Mouse (Mus musculus) myocyte (in vitro differentiated cells): ENCODE measurements around the gene Clec16a. TPM values are rescaled to one million over a fixed set of nuclear protein-coding genes. Genes with fewer than 3 reads are reported as not detected.

Experiments
- H3K27me3 ChIP-seq: one replicate; pipeline ENCODE4 v1.6.1; 2011; ENCODE audit not compliant: control insufficient read depth, insufficient read depth, insufficient read length
- H3K36me3 ChIP-seq: one replicate; pipeline ENCODE4 v1.6.1; 2011; ENCODE audit not compliant: control insufficient read depth, insufficient read depth
- H3K4me2 ChIP-seq: one replicate; pipeline ENCODE4 v1.6.1; 2011; ENCODE audit warnings: low read depth, control low read depth
- H3K4me3 ChIP-seq: one replicate; pipeline ENCODE4 v1.5.1; 2011; ENCODE audit warnings: mild to moderate bottlenecking, control low read depth, moderate library complexity
- H3K79me2 ChIP-seq: one replicate; pipeline ENCODE4 v1.6.1; 2011; ENCODE audit not compliant: control insufficient read depth, insufficient read depth
- H3ac ChIP-seq: one replicate; pipeline ENCODE4 v1.6.1; 2011; ENCODE audit not compliant: control insufficient read depth, insufficient read length
- CEBPB ChIP-seq: IDR thresholded peaks from 2 replicates; pipeline ENCODE4 v1.6.1; 2011; ENCODE audit warnings: mild to moderate bottlenecking, moderate library complexity; ENCODE audit not compliant: poor library complexity, insufficient read depth, severe bottlenecking
- E2F4 ChIP-seq: IDR thresholded peaks from one replicate; pipeline ENCODE4 v1.6.1; 2011; ENCODE audit warnings: mild to moderate bottlenecking, control low read depth, moderate library complexity; ENCODE audit not compliant: insufficient read depth
- MAX ChIP-seq: IDR thresholded peaks from one replicate; pipeline ENCODE4 v1.6.1; 2011; ENCODE audit warnings: low read depth, mild to moderate bottlenecking, control low read depth
- MYOD1 ChIP-seq, 3 experiments: IDR thresholded peaks; one replicate each; pipeline ENCODE4 v1.6.1; 2011; ENCODE audit warnings: control low read depth in 2 of 3, low read depth in 2 of 3, mild to moderate bottlenecking in 2 of 3, moderate library complexity in 1 of 3; ENCODE audit not compliant: insufficient read length in 2 of 3, control insufficient read depth in 1 of 3
- MYOG ChIP-seq, 3 experiments: IDR thresholded peaks; one replicate each; pipeline ENCODE4 v1.6.1; 2011; ENCODE audit warnings: control low read depth in 2 of 3, low read depth in 2 of 3, mild to moderate bottlenecking in 2 of 3; ENCODE audit not compliant: insufficient read length in 2 of 3, control insufficient read depth in 1 of 3, insufficient read depth in 1 of 3
- POLR2A ChIP-seq: IDR thresholded peaks from one replicate; pipeline ENCODE4 v1.6.1; 2011; ENCODE audit warnings: low read depth, mild to moderate bottlenecking, control low read depth, moderate library complexity; ENCODE audit not compliant: insufficient read length
- POLR2AphosphoS2 ChIP-seq: IDR thresholded peaks from one replicate; pipeline ENCODE4 v1.6.1; 2011; ENCODE audit warnings: low read depth, control low read depth; ENCODE audit not compliant: insufficient read length
- REST ChIP-seq: IDR thresholded peaks from one replicate; pipeline ENCODE4 v1.6.1; 2011; ENCODE audit warnings: mild to moderate bottlenecking, control low read depth, moderate library complexity; ENCODE audit not compliant: insufficient read depth, insufficient read length
- SRF ChIP-seq: IDR thresholded peaks from one replicate; pipeline ENCODE4 v1.6.1; 2011; ENCODE audit warnings: low read depth; ENCODE audit not compliant: control insufficient read depth, insufficient read length
- TCF12 ChIP-seq: IDR thresholded peaks from one replicate; pipeline ENCODE4 v1.6.1; 2011; ENCODE audit warnings: mild to moderate bottlenecking, control low read depth; ENCODE audit not compliant: poor library complexity, insufficient read depth, severe bottlenecking
- TCF3 ChIP-seq: IDR thresholded peaks from one replicate; pipeline ENCODE4 v1.6.1; 2011; ENCODE audit warnings: low read depth, control low read depth; ENCODE audit not compliant: insufficient read length
- USF1 ChIP-seq: IDR thresholded peaks from one replicate; pipeline ENCODE4 v1.6.1; 2011; ENCODE audit warnings: low read depth, mild to moderate bottlenecking, control low read depth, moderate library complexity
- polyA plus RNA-seq: library from polyadenylated mRNA; unstranded; fragments of >200 nt; fragmentation: generic; extraction: Trizol; gene quantifications from one replicate; pipeline ENCODE4 v1.2.1, GENCODE M21; 2012; ENCODE audit warnings: missing spikeins

The Clec16a gene
- polyA plus RNA-seq, 1 experiment, result 15.5 TPM

DNA sequence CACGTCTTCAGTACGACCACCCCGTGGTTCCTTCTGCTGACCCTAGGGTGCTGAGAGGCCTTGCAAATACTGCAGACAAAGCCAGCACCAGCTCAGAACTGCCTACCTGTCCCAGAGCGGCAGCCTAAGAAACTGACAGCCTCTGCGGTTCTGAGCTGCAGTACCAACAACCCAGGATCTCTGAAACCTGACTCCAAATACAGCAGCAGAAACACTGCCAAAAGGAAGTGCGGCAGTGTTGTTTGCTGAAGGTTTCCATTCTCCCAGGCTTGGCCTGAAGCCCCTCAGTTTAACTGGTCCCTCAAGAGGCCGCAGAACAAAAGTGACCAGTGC, 3.6 kb upstream of the Clec16a start:
- H3K27me3 ChIP-seq, result no peaks in the 10 kb centered on the region
- no peak for TF ChIP-seq POLR2AphosphoS2
- TF ChIP-seq MYOD1 (IDR thresholded peaks at IDR 0.05; ENCODE audit: control insufficient read depth in 1 of 3, insufficient read length in 2 of 3, low read depth in 2 of 3), result no peak
- TF ChIP-seq USF1, result no peak
- TF ChIP-seq MAX, result no peak
- H3K36me3 ChIP-seq, result no peaks in the 10 kb centered on the region
- H3K4me2 ChIP-seq, result peak overlapping the region; percentile 96
- H3K79me2 ChIP-seq, result peaks cover 24% of the 10 kb centered on the region
- peak overlapping the region; percentile 25 for H3ac ChIP-seq
- peak overlapping the region; percentile 49 for H3K4me3 ChIP-seq

DNA sequence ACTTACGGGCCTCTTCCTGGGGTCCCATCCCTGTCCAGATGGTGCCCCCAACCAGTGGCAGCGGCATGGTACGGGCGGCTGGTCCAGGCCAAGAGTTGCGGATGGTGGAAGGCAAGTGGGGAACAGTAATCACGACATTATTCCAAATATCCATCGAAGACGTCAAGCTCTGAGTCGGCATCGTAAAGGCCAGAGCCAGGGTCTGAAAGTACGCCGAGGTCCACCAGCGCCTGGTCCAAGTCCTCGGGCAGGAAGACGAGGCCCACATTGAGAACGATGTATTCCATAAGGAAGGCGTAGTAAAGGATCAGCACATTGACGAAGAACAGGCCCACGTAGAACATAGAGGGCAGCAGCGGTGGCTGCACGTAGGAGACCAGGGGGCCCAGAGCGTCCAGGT, 2.9 kb upstream of the Clec16a start:
- Histone ChIP-seq H3K4me2 (peak overlapping the region; percentile 96), H3K79me2 (peaks cover 28% of the 10 kb centered on the region), H3K4me3 (peak overlapping the region; percentile 49), H3ac (peak overlapping the region; percentile 25), H3K27me3 (no peaks in the 10 kb centered on the region), H3K36me3 (no peaks in the 10 kb centered on the region)
- TF ChIP-seq MAX (no peak), POLR2AphosphoS2 (no peak), MYOD1 (IDR thresholded peaks at IDR 0.05; ENCODE audit: control insufficient read depth in 1 of 3, insufficient read length in 2 of 3, low read depth in 2 of 3) (no peak), POLR2A (no peak), TCF12 (no peak), USF1 (no peak), E2F4 (no peak)

- peak within 1 kb of the TSS; percentile 25 for H3ac ChIP-seq
- H3K27me3 ChIP-seq, result no peaks in the 10 kb centered on the region
- no peaks in the 10 kb centered on the region for H3K36me3 ChIP-seq
- H3K4me3 ChIP-seq, result peak within 1 kb of the TSS; percentile 49
- peaks cover 28% of the 10 kb centered on the region for H3K79me2 ChIP-seq
- peak within 1 kb of the TSS; percentile 96 for H3K4me2 ChIP-seq
- TF ChIP-seq CEBPB (no peak), POLR2AphosphoS2 (peak; percentile 91), MYOD1 (IDR thresholded peaks at IDR 0.05; ENCODE audit: control insufficient read depth in 1 of 3, insufficient read length in 2 of 3, low read depth in 2 of 3) (peak in 1 of 3 experiments; percentile 16), POLR2A (peak; percentile 98), E2F4 (no peak), SRF (peak; percentile 35)
These were observed 2.3 kb upstream of the Clec16a start, which contains the start of gene Dexi for GRCm38 (mm10) chr16:10542698-10543365. Dexi (minus strand) TSS chr16:10543054.

DNA sequence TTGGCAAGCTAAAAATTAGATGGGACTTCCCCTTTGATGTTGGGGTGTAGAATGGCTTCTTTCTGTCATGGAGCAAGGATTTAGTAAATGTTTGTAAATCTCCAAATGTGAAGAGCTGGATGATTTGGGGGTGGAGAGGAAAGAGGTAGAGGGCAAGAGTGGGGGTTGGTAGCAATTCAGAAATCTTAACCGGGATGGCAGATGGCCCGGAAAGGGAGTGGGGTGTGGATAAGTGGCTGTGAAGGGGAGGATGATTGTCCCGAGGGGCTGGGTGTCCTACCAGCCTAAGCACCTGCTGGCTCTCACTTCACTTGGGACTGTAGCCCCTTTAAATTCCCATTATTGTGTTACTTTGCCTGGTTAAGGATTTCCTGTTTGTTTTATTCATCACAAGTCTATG, 1.7 kb downstream of the Clec16a start:
- no peaks in the 10 kb centered on the region for H3K27me3 ChIP-seq
- peak overlapping the region; percentile 47 for H3K4me3 ChIP-seq
- no peak for TF ChIP-seq USF1
- no peak for TF ChIP-seq REST
- no peak for TF ChIP-seq MAX
- TF ChIP-seq TCF3, result no peak
- no peak for TF ChIP-seq POLR2A
- TF ChIP-seq SRF, result no peak

GRCm38 (mm10) chr16:10548938-10549337, 3.8 kb downstream of the Clec16a start:
- Histone ChIP-seq H3K27me3 (no peaks in the 10 kb centered on the region), H3K36me3 (no peaks in the 10 kb centered on the region), H3K4me3 (no peak overlapping the region), H3K79me2 (peaks cover 13% of the 10 kb centered on the region), H3ac (no peak overlapping the region), H3K4me2 (no peak overlapping the region)
- TF ChIP-seq E2F4 (no peak), TCF12 (no peak), SRF (no peak), TCF3 (no peak), CEBPB (no peak), REST (no peak), MYOG (IDR thresholded peaks at IDR 0.05; ENCODE audit: control insufficient read depth in 1 of 3, insufficient read depth in 1 of 3, insufficient read length in 2 of 3, low read depth in 2 of 3) (no peak), POLR2A (no peak), USF1 (no peak), POLR2AphosphoS2 (no peak), MYOD1 (IDR thresholded peaks at IDR 0.05; ENCODE audit: control insufficient read depth in 1 of 3, insufficient read length in 2 of 3, low read depth in 2 of 3) (no peak), MAX (no peak)

More for the DNA sequence above, 1.7 kb downstream of the Clec16a start:
- no peak overlapping the region for H3ac ChIP-seq
- H3K4me2 ChIP-seq, result peak overlapping the region; percentile 85
- peaks cover 18% of the 10 kb centered on the region for H3K79me2 ChIP-seq
- H3K36me3 ChIP-seq, result no peaks in the 10 kb centered on the region
